Mouse (Mus musculus) neural tube, embryonic 15.5 days (tissue): Measurements from ENCODE around the gene Slc18a2. TPM values are rescaled to one million over a fixed set of nuclear protein-coding genes. Genes with fewer than 3 reads are reported as not detected.
A peak's percentile ranks its signal among the peaks of the same experiment; 100 is the strongest.

Experiments
- ATAC-seq: fragments of 200-750 bp; cut with Nextera tagmentation; 2 replicates; pipeline ENCODE4 v1.8.0; 2017; ENCODE audit warnings: mild to moderate bottlenecking, moderate TSS enrichment, moderate library complexity; ENCODE audit not compliant: low FRiP score
- H3K27ac ChIP-seq: fragments of 300-500 bp; sonication (generic); replicated peaks from 2 replicates; pipeline ENCODE4 v1.5.1; 2015; ENCODE audit warnings: mild to moderate bottlenecking, inconsistent platforms
- H3K27me3 ChIP-seq: fragments of 300-500 bp; sonication (generic); replicated peaks from 2 replicates; pipeline ENCODE4 v1.6.1; 2015; ENCODE audit warnings: inconsistent platforms
- H3K36me3 ChIP-seq: fragments of 300-500 bp; sonication (generic); 2 replicates; pipeline ENCODE4 v1.6.1; 2015; ENCODE audit warnings: inconsistent platforms
- H3K4me1 ChIP-seq: fragments of 300-500 bp; sonication (generic); 2 replicates; pipeline ENCODE4 v1.6.1; 2015; ENCODE audit warnings: inconsistent platforms
- H3K4me2 ChIP-seq: fragments of 300-500 bp; sonication (generic); 2 replicates; pipeline ENCODE4 v1.6.1; 2015; ENCODE audit warnings: inconsistent platforms, mild to moderate bottlenecking, moderate library complexity
- H3K4me3 ChIP-seq: fragments of 300-500 bp; sonication (generic); replicated peaks from 2 replicates; pipeline ENCODE4 v1.5.1; 2015; ENCODE audit warnings: mild to moderate bottlenecking, inconsistent platforms
- H3K9ac ChIP-seq: fragments of 300-500 bp; sonication (generic); replicated peaks from 2 replicates; pipeline ENCODE4 v1.6.1; 2015; ENCODE audit warnings: mild to moderate bottlenecking, inconsistent platforms
- H3K9me3 ChIP-seq: fragments of 300-500 bp; sonication (generic); replicated peaks from 2 replicates; pipeline ENCODE4 v1.6.1; 2016; ENCODE audit warnings: inconsistent platforms
- WGBS: fragments of 180-500 bp; shearing (Covaris S2); methylation state at CpG from one replicate; pipeline ENCODE4 v1.1.7; 2015; ENCODE audit warnings: mixed read lengths; 5-methylcytosine and 5-hydroxymethylcytosine counted together
- polyA plus RNA-seq: library from polyadenylated mRNA; unstranded; fragments of >200 nt; fragmentation: Nextera tagmentation; extraction: Ambion mirVana; gene quantifications from 2 replicates; pipeline ENCODE4 v1.2.1, GENCODE M21; 2015

Gene Slc18a2
- polyA plus RNA-seq, 1 experiment from 2014 or later, result 9.6 TPM

- Histone ChIP-seq H3K4me3 (no peak overlapping the region), H3K9ac (no peak overlapping the region)
- no peak for ATAC-seq
Observed at GRCm38 (mm10) chr19:59248144-59248543, 12.6 kb upstream of the Slc18a2 start.

GRCm38 (mm10) chr19:59248553-59249286, 12.0 kb upstream of the Slc18a2 start:
- Histone ChIP-seq H3K9ac (no peak overlapping the region), H3K27me3 (no peaks in the 10 kb centered on the region), H3K9me3 (no peaks in the 10 kb centered on the region), H3K4me1 (no peaks in the 10 kb centered on the region), H3K4me2 (no peak overlapping the region), H3K36me3 (no peaks in the 10 kb centered on the region), H3K4me3 (no peak overlapping the region), H3K27ac (no peak overlapping the region)
- WGBS, result 80% methylated on average over 11 of the region's 11 CpGs
- ATAC-seq, result no peak

More at GRCm38 (mm10) chr19:59248144-59248543, 12.6 kb upstream of the Slc18a2 start:
- 86% methylated on average over 4 of the region's 4 CpGs for WGBS
- Histone ChIP-seq H3K4me2 (no peak overlapping the region), H3K4me1 (no peaks in the 10 kb centered on the region), H3K9me3 (no peaks in the 10 kb centered on the region), H3K27me3 (no peaks in the 10 kb centered on the region), H3K36me3 (no peaks in the 10 kb centered on the region), H3K27ac (no peak overlapping the region)

- no peak overlapping the region for H3K27ac ChIP-seq
- no peaks in the 10 kb centered on the region for H3K9me3 ChIP-seq
- 75% methylated on average over 2 of the region's 2 CpGs for WGBS
- H3K9ac ChIP-seq, result no peak overlapping the region
- H3K36me3 ChIP-seq, result no peaks in the 10 kb centered on the region
- ATAC-seq, result no peak
- no peaks in the 10 kb centered on the region for H3K4me1 ChIP-seq
- H3K27me3 ChIP-seq, result no peaks in the 10 kb centered on the region
- H3K4me2 ChIP-seq, result no peak overlapping the region
- H3K4me3 ChIP-seq, result no peak overlapping the region
Observed at GRCm38 (mm10) chr19:59252651-59253050, 8.0 kb upstream of the Slc18a2 start.

GRCm38 (mm10) chr19:59259633-59260032, 1.1 kb upstream of the Slc18a2 start:
- Histone ChIP-seq H3K9me3 (no peaks in the 10 kb centered on the region), H3K36me3 (no peaks in the 10 kb centered on the region), H3K27ac (no peak overlapping the region), H3K4me1 (peaks cover 10% of the 10 kb centered on the region), H3K4me2 (no peak overlapping the region), H3K9ac (no peak overlapping the region), H3K27me3 (peaks cover 25% of the 10 kb centered on the region), H3K4me3 (no peak overlapping the region)
- no peak for ATAC-seq
- WGBS, result 35% methylated on average over 5 of the region's 5 CpGs

GRCm38 (mm10) chr19:59261604-59262003, 908 bp downstream of the Slc18a2 start:
- WGBS, result 61% methylated on average over 7 of the region's 7 CpGs
- H3K27me3 ChIP-seq, result peaks cover 25% of the 10 kb centered on the region
- no peak overlapping the region for H3K9ac ChIP-seq
- ATAC-seq, result no peak
- H3K27ac ChIP-seq, result no peak overlapping the region
- H3K4me3 ChIP-seq, result no peak overlapping the region
- H3K4me1 ChIP-seq, result peaks cover 10% of the 10 kb centered on the region
- H3K4me2 ChIP-seq, result peak overlapping the region; percentile 72
- H3K9me3 ChIP-seq, result no peaks in the 10 kb centered on the region
- no peaks in the 10 kb centered on the region for H3K36me3 ChIP-seq

GRCm38 (mm10) chr19:59263171-59263570, 2.5 kb downstream of the Slc18a2 start:
- WGBS, result 91% methylated on average over 9 of the region's 9 CpGs
- H3K9me3 ChIP-seq, result no peaks in the 10 kb centered on the region
- no peak for ATAC-seq
- H3K4me3 ChIP-seq, result no peak overlapping the region
- H3K27ac ChIP-seq, result no peak overlapping the region
- H3K4me1 ChIP-seq, result peaks cover 19% of the 10 kb centered on the region
- no peak overlapping the region for H3K9ac ChIP-seq
- H3K4me2 ChIP-seq, result no peak overlapping the region
- no peaks in the 10 kb centered on the region for H3K36me3 ChIP-seq
- peaks cover 25% of the 10 kb centered on the region for H3K27me3 ChIP-seq

GRCm38 (mm10) chr19:59264838-59265532, 4.3 kb downstream of the Slc18a2 start:
- Histone ChIP-seq H3K4me1 (peaks cover 19% of the 10 kb centered on the region), H3K4me2 (no peak overlapping the region), H3K9ac (no peak overlapping the region), H3K36me3 (no peaks in the 10 kb centered on the region), H3K27ac (no peak overlapping the region), H3K27me3 (peaks cover 25% of the 10 kb centered on the region), H3K9me3 (no peaks in the 10 kb centered on the region), H3K4me3 (no peak overlapping the region)
- WGBS, result 65% methylated on average over 9 of the region's 9 CpGs
- no peak for ATAC-seq

GRCm38 (mm10) chr19:59265907-59266306, 5.2 kb downstream of the Slc18a2 start:
- H3K4me3 ChIP-seq, result no peak overlapping the region
- H3K36me3 ChIP-seq, result no peaks in the 10 kb centered on the region
- WGBS, result 56% methylated on average over 6 of the region's 6 CpGs
- H3K9me3 ChIP-seq, result no peaks in the 10 kb centered on the region
- H3K9ac ChIP-seq, result no peak overlapping the region
- H3K27ac ChIP-seq, result no peak overlapping the region
- H3K27me3 ChIP-seq, result peaks cover 18% of the 10 kb centered on the region
- no peak overlapping the region for H3K4me2 ChIP-seq
- no peak for ATAC-seq
- H3K4me1 ChIP-seq, result peaks cover 12% of the 10 kb centered on the region

GRCm38 (mm10) chr19:59267417-59267963, 6.8 kb downstream of the Slc18a2 start:
- Histone ChIP-seq H3K27ac (no peak overlapping the region), H3K36me3 (no peaks in the 10 kb centered on the region), H3K9ac (no peak overlapping the region), H3K9me3 (no peaks in the 10 kb centered on the region), H3K4me3 (no peak overlapping the region), H3K27me3 (peaks cover 10% of the 10 kb centered on the region), H3K4me1 (peaks cover 9% of the 10 kb centered on the region; the same call in 1 of the 2 replicates), H3K4me2 (no peak overlapping the region)
- WGBS, result 9% methylated on average over 5 of the region's 5 CpGs
- no peak for ATAC-seq

GRCm38 (mm10) chr19:59273190-59273589, 12.5 kb downstream of the Slc18a2 start:
- WGBS, result 84% methylated on average over 7 of the region's 7 CpGs
- H3K9ac ChIP-seq, result no peak overlapping the region

GRCm38 (mm10) chr19:59276354-59276753, 15.7 kb downstream of the Slc18a2 start:
- no peak overlapping the region for H3K4me2 ChIP-seq
- no peaks in the 10 kb centered on the region for H3K9me3 ChIP-seq
- no peak overlapping the region for H3K9ac ChIP-seq
- no peaks in the 10 kb centered on the region for H3K36me3 ChIP-seq
- no peak for ATAC-seq
- H3K4me1 ChIP-seq, result no peaks in the 10 kb centered on the region
- no peaks in the 10 kb centered on the region for H3K27me3 ChIP-seq
- no peak overlapping the region for H3K27ac ChIP-seq
- WGBS, result 78% methylated on average over 7 of the region's 7 CpGs
- no peak overlapping the region for H3K4me3 ChIP-seq

More at GRCm38 (mm10) chr19:59273190-59273589, 12.5 kb downstream of the Slc18a2 start:
- Histone ChIP-seq H3K27ac (no peak overlapping the region), H3K36me3 (no peaks in the 10 kb centered on the region), H3K4me3 (no peak overlapping the region), H3K4me2 (no peak overlapping the region), H3K4me1 (no peaks in the 10 kb centered on the region), H3K27me3 (no peaks in the 10 kb centered on the region), H3K9me3 (no peaks in the 10 kb centered on the region)
- no peak for ATAC-seq

- no peaks in the 10 kb centered on the region for H3K9me3 ChIP-seq
- no peak overlapping the region for H3K4me2 ChIP-seq
- no peak overlapping the region for H3K9ac ChIP-seq
- H3K36me3 ChIP-seq, result no peaks in the 10 kb centered on the region
- no peaks in the 10 kb centered on the region for H3K4me1 ChIP-seq
- no peak overlapping the region for H3K27ac ChIP-seq
- ATAC-seq, result no peak
- H3K4me3 ChIP-seq, result no peak overlapping the region
- no peaks in the 10 kb centered on the region for H3K27me3 ChIP-seq
Observed at GRCm38 (mm10) chr19:59280841-59281240, 20.1 kb downstream of the Slc18a2 start.
